Mouse (Mus musculus) G1E-ER4 (cell line): Measurements from ENCODE around the gene Tmem165. TPM values are rescaled to one million over a fixed set of nuclear protein-coding genes. Genes with fewer than 3 reads are reported as not detected.

ENCODE experiments used
- GATA1 ChIP-seq: IDR thresholded peaks from one replicate; pipeline ENCODE4 v1.8.0; 2012; ENCODE audit warnings: low read length, inconsistent platforms
- polyA plus RNA-seq: library from polyadenylated mRNA; stranded (reverse); fragments of >175 nt; gene quantifications from 2 replicates; pipeline ENCODE4 v1.2.3, GENCODE M21; 2012

The Tmem165 gene
- polyA plus RNA-seq, 1 experiment, result 79.3 TPM

GRCm38 (mm10) chr5:76190609-76191008 lies 6.9 kb downstream of the Tmem165 start:
- TF ChIP-seq GATA1, result no peak

DNA sequence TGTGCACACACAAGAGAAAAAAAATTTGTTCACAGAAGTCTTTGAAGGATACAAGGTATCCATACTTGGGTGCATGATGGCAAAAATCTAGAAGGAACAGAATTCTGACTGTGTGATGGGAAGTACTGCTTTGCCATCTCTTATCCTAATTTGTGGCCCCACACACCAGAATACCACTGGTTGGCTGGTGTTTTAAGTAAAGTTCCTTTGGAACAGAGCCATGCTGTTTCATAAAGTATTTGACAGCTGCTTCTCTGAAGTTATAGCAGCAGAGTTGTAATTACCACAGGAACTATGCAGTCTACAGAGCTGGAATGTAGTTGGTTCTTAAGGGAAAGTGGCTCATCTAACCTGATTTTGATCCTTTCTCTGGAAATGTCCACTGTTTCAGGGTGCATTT lies 9.4 kb downstream of the Tmem165 start:
- TF ChIP-seq GATA1, result no peak

GRCm38 (mm10) chr5:76194377-76194945 lies 10.8 kb downstream of the Tmem165 start:
- TF ChIP-seq GATA1, result no peak

- no peak for TF ChIP-seq GATA1
Measured at GRCm38 (mm10) chr5:76199346-76199745, 15.7 kb downstream of the Tmem165 start.

- no peak for TF ChIP-seq GATA1
Measured at GRCm38 (mm10) chr5:76203171-76203570, 19.5 kb downstream of the Tmem165 start.

DNA sequence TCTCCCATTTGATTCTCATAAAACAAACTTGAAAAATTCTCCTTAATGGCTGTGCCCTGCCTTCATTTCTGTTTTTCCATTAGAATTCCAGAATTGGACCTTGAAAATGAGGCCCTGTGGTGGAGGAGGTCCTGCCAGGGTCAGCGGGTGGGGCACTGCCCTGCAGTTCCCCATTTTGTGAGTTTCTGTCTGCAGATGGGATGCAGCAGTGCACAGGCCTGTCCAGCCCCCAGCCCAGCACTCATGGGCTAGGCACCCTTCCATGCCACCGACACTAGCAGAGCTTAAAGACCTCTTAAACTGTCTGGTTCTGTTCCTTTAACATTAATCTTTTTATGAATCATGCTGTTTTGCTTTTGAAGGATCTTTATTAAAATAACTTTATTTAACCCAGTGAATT lies 22.2 kb downstream of the Tmem165 start:
- TF ChIP-seq GATA1, result no peak

- TF ChIP-seq GATA1, result no peak
Measured at GRCm38 (mm10) chr5:76208066-76208465, 24.4 kb downstream of the Tmem165 start.

DNA sequence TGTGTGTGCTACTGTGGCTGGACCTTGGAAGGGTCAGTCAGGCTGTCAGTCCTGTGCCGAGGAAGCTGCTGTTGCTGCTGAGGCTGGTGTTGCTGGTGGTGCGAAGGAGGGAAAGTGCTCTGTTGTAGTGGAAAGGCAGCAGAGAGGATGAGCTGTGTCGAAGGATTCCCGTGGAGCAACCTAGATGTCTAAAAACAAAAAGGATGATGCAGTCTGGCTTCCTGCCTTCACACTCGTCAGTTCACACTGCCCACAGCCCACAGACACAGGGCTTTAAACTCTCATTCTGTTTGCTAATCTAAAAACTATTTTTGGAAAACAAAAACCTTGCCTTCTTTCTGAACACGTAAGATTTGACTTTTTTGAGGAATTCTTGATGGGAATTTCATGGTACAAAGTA lies 33.0 kb downstream of the Tmem165 start:
- TF ChIP-seq GATA1, result no peak

- TF ChIP-seq GATA1, result no peak
Measured at GRCm38 (mm10) chr5:76231171-76231855, 47.6 kb downstream of the Tmem165 start.

- TF ChIP-seq GATA1, result no peak
Measured at GRCm38 (mm10) chr5:76243274-76243673, 59.6 kb downstream of the Tmem165 start.

DNA sequence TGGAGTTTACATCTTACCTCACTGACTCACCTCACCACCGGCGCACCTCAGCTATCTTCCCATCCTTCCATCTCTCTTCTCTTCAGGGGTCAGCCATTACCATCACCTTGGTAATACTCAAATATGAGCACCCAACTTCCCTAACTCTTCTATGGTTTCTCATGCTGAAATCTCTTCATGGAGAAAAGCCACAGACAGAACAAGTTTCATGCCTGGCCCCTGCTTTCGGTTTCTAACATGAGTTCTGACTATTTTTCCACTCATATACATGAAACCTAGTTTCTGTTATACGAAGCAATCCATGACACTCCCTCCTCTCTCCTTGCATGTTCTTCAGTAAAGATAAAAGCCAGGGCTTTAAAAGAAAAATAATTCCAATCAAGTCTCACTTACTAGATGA lies 60.2 kb downstream of the Tmem165 start:
- no peak for TF ChIP-seq GATA1

- no peak for TF ChIP-seq GATA1
Measured at GRCm38 (mm10) chr5:76244430-76244829, 60.8 kb downstream of the Tmem165 start.

DNA sequence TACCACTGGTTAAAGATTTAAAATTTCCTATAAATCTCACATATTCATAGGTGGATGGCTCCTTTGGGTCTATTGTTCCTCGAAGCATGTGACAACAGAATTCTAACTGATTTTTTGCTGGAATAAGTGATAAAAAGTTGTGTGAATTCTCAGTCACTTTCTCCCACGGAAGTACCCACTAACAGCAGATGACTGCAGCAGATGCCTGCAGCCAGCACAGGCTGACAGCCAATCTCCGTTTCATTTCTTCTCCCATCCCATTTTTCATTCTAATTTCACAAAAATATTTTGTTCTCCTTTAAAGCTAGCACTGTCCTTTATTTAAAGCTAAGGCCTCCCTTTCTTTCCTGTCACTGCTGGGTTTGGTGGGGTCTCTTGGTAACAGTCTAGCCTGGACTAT lies 61.7 kb downstream of the Tmem165 start:
- no peak for TF ChIP-seq GATA1

GRCm38 (mm10) chr5:76246539-76246938 lies 62.9 kb downstream of the Tmem165 start:
- TF ChIP-seq GATA1, result no peak

DNA sequence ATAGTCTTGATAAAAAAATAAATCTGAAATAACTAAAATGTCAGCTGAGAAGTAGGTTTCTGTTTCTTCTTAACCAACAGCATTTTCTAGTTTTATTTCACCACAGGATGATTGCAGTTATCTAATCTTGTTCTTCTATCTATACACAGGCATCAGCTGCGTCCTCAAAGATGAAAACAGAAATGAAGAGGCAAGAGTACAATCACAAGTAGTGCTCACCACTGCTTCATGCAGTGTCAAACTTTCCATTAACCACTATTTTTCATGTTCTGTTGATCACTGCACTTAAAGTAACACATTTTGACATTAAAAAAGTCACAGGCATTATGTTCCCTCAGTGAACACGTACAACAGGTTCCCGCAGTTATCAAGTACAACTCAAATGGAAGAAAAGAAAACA lies 67.3 kb downstream of the Tmem165 start:
- TF ChIP-seq GATA1, result no peak

Other genes starting within 250 kb of the Tmem165 start
- gene Kdr, start 205.4 kb upstream of the Tmem165 start, polyA plus RNA-seq, result 0.01 and 0.03 TPM in 2 replicates
- 56.9 and 87.6 TPM in 2 replicates for gene Srd5a3, start 43.6 kb upstream of the Tmem165 start, polyA plus RNA-seq
- gene Clock, start 120.9 kb downstream of the Tmem165 start, polyA plus RNA-seq, result 1.1 and 1.8 TPM in 2 replicates
- not detected in 2 replicates for gene Pdcl2, start 147.3 kb downstream of the Tmem165 start, polyA plus RNA-seq
- not detected in 2 replicates for gene Nmu, start 179.9 kb downstream of the Tmem165 start, polyA plus RNA-seq